Comparison of ENCODE assay signal across 9 mouse cellular contexts in the genomic region with DNA sequence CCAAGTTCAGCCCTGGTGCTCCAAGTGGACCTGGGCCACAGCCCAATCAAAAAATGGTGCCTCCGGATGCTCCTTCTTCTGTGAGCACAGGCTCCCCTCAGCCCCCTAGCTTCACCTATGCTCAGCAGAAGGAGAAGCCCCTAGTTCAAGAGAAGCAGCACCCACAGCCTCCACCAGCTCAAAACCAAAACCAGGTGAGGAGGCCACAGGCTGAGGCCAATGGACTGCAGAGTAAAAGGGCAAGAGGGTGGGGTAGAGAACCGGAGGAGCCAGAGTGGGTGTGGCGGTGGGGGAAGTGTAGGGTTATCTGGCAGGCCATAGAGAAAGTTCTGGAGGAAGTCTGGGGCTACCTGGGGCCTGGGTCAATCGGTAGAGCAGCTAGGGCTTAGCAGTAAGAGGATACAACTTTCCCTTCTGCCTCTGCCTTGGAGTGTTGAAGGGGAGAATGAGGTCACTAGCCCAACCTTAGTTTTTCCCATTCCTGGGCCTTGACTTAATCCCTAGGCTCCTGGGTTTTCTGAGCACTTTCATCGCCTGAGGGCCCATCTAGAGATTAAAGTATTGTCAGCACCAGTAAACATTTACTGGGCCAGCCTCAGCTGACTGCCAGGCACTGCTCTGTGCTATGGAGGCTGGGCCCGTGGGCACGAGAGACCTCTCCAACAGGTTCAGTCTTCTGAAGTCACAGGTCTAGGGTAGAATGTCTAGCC. TPM values are rescaled to one million over a fixed set of nuclear protein-coding genes. Genes with fewer than 3 reads are reported as not detected.
DNase-seq lines count a peak whose midpoint lies in the region; ATAC-seq and TF ChIP-seq lines count a peak whose summit lies in the region.
"Had no signal": no experiment of that assay in that cellular context is flagged by ENCODE, and none has a peak within 500 bp of the region (broad histone marks: within the 10 kb centered on the region; RNA-seq: fewer than 3 reads in every experiment).

No protein-coding gene starts in this region.

- H3K27me3 ChIP-seq in forebrain, embryonic 10.5 days (ENCODE audit: poor library complexity, severe bottlenecking), result no peaks in the 10 kb centered on the region
- H3K27me3 ChIP-seq in forebrain, embryonic 15.5 days, result no peaks in the 10 kb centered on the region
- no peaks in the 10 kb centered on the region for H3K27me3 ChIP-seq in hindbrain, embryonic 16.5 days (replicated peaks; ENCODE audit: control insufficient read depth, insufficient read depth, low read length)
- H3K27me3 ChIP-seq in lung, postnatal 0 days (replicated peaks; ENCODE audit: insufficient read depth, low read length), result no peaks in the 10 kb centered on the region
- H3K27me3 ChIP-seq: midbrain, embryonic 12.5 days had no signal

- 90% methylated on average over 7 of the region's 7 CpGs for WGBS in forebrain, embryonic 10.5 days
- 91% methylated on average over 7 of the region's 7 CpGs for WGBS in forebrain, embryonic 15.5 days
- 89% methylated on average over 7 of the region's 7 CpGs for WGBS in hindbrain, embryonic 16.5 days
- 53% methylated on average over 7 of the region's 7 CpGs for WGBS in lung, postnatal 0 days

- H3K9me3 ChIP-seq in forebrain, embryonic 10.5 days, result no peaks in the 10 kb centered on the region
- no peaks in the 10 kb centered on the region for H3K9me3 ChIP-seq in forebrain, embryonic 15.5 days
- H3K9me3 ChIP-seq in hindbrain, embryonic 16.5 days (ENCODE audit: control insufficient read depth, low read length), result no peaks in the 10 kb centered on the region
- no peaks in the 10 kb centered on the region for H3K9me3 ChIP-seq in lung, postnatal 0 days (ENCODE audit: low read length)
- H3K9me3 ChIP-seq: midbrain, embryonic 12.5 days had no signal

- H3K9ac ChIP-seq in forebrain, embryonic 15.5 days (replicated peaks), result no peak overlapping the region
- peak overlapping the region; percentile 31; the same call in 1 of the 2 replicates for H3K9ac ChIP-seq in hindbrain, embryonic 16.5 days (ENCODE audit: low read depth, low read length)
- 0 out of 2 replicates have a peak overlapping the region, but pooled peaks have one; percentile 16 for H3K9ac ChIP-seq in lung, postnatal 0 days (replicated peaks; ENCODE audit: low read depth)

- peak overlapping the region; percentile 97; the same call in 1 of the 2 replicates for H3K27ac ChIP-seq in forebrain, embryonic 10.5 days
- H3K27ac ChIP-seq in forebrain, embryonic 15.5 days (replicated peaks), result no peak overlapping the region
- no peak overlapping the region for H3K27ac ChIP-seq in hindbrain, embryonic 16.5 days (ENCODE audit: low read depth, low read length)
- peak overlapping the region; percentile 98; the same call in 1 of the 2 replicates for H3K27ac ChIP-seq in lung, postnatal 0 days (ENCODE audit: low read length)
- H3K27ac ChIP-seq: midbrain, embryonic 12.5 days had no signal

- no peak overlapping the region; the same call in 1 of the 2 replicates for H3K4me2 ChIP-seq in forebrain, embryonic 15.5 days (replicated peaks)
- peak overlapping the region; percentile 88 for H3K4me2 ChIP-seq in hindbrain, embryonic 16.5 days (ENCODE audit: low read length)
- H3K4me2 ChIP-seq in lung, postnatal 0 days (replicated peaks; ENCODE audit: low read depth, low read length), result peak overlapping the region; percentile 84

- no peak for DNase-seq in forebrain, embryonic 10.5 days (ENCODE audit: extremely low spot score, low spot score)
- peak; percentile 57 for DNase-seq in NIH3T3 (ENCODE audit: low read depth)
- DNase-seq in lung, postnatal 0 days (ENCODE audit: low spot score), result no peak
- no peak for DNase-seq in T-cell, adult 2 months (ENCODE audit: low spot score)
- DNase-seq in layer of hippocampus, postnatal 36 days, result no peak
- no peak for DNase-seq in urinary bladder, postnatal 36 days (ENCODE audit: low spot score in 2 of 2)

- peaks cover 45% of the 10 kb centered on the region for H3K4me1 ChIP-seq in forebrain, embryonic 10.5 days
- H3K4me1 ChIP-seq in forebrain, embryonic 15.5 days, result peaks cover 30% of the 10 kb centered on the region
- peaks cover 22% of the 10 kb centered on the region for H3K4me1 ChIP-seq in hindbrain, embryonic 16.5 days (ENCODE audit: control insufficient read depth, insufficient read depth, low read depth, low read length)
- peaks cover 31% of the 10 kb centered on the region for H3K4me1 ChIP-seq in lung, postnatal 0 days (ENCODE audit: insufficient read depth, low read depth, low read length)

- peaks cover 56% of the 10 kb centered on the region for H3K36me3 ChIP-seq in forebrain, embryonic 10.5 days (replicated peaks)
- H3K36me3 ChIP-seq in forebrain, embryonic 15.5 days, result peaks cover 10% of the 10 kb centered on the region
- peaks cover 11% of the 10 kb centered on the region for H3K36me3 ChIP-seq in hindbrain, embryonic 16.5 days (ENCODE audit: control insufficient read depth, insufficient read depth, low read length)
- H3K36me3 ChIP-seq in lung, postnatal 0 days (ENCODE audit: insufficient read depth, low read length), result peaks cover 19% of the 10 kb centered on the region; the same call in 1 of the 2 replicates

- TF ChIP-seq EP300 in lung, postnatal 0 days (IDR thresholded peaks at IDR 0.05), result no peak

- TF ChIP-seq CTCF in lung, postnatal 0 days (IDR thresholded peaks at IDR 0.05), result no peak

- no peak for ATAC-seq in forebrain, embryonic 15.5 days (replicated peaks)
- ATAC-seq in hindbrain, embryonic 16.5 days, result no peak
- no peak for ATAC-seq in lung, postnatal 0 days

- H3K4me3 ChIP-seq in forebrain, embryonic 10.5 days, result peak overlapping the region; percentile 88; the same call in 1 of the 2 replicates
- H3K4me3 ChIP-seq in forebrain, embryonic 15.5 days, result no peak overlapping the region
- H3K4me3 ChIP-seq in hindbrain, embryonic 16.5 days (ENCODE audit: low read length), result peak overlapping the region; percentile 5; the same call in 1 of the 2 replicates
- peak overlapping the region; percentile 99 for H3K4me3 ChIP-seq in lung, postnatal 0 days (ENCODE audit: low read depth, low read length)

RNA-seq across cellular contexts. Expression of gene Zyx, which starts 2.5 kb away (rescaled TPM):
- polyA plus RNA-seq in forebrain, embryonic 10.5 days (2016; fragmentation: Nextera tagmentation; extraction: Ambion mirVana), result 79.3 and 80.8 TPM in 2 replicates
- 33.1 and 37.6 TPM in 2 replicates for polyA plus RNA-seq in forebrain, embryonic 15.5 days (2015; fragmentation: Nextera tagmentation; extraction: Ambion mirVana)
- 52.4 and 69.7 TPM in 2 replicates for polyA plus RNA-seq in hindbrain, embryonic 16.5 days (2015; fragmentation: Nextera tagmentation; extraction: Ambion mirVana)
- 166 and 183 TPM in 2 replicates for polyA plus RNA-seq in lung, postnatal 0 days (2015; fragmentation: Nextera tagmentation; extraction: Ambion mirVana)
- total RNA-seq in layer of hippocampus, postnatal 36 days (2021), result 10 to 100 TPM; 42.8 to 45.0 TPM

RNA-seq across cellular contexts. Expression of gene Epha1, which starts 21.1 kb away (rescaled TPM):
- polyA plus RNA-seq in forebrain, embryonic 10.5 days (2016; fragmentation: Nextera tagmentation; extraction: Ambion mirVana), result 1.8 and 2.0 TPM in 2 replicates
- 0.14 and 0.20 TPM in 2 replicates for polyA plus RNA-seq in forebrain, embryonic 15.5 days (2015; fragmentation: Nextera tagmentation; extraction: Ambion mirVana)
- polyA plus RNA-seq in hindbrain, embryonic 16.5 days (2015; fragmentation: Nextera tagmentation; extraction: Ambion mirVana), result 0.25 and 0.49 TPM in 2 replicates
- 21.8 TPM in 2 replicates for polyA plus RNA-seq in lung, postnatal 0 days (2015; fragmentation: Nextera tagmentation; extraction: Ambion mirVana)
- total RNA-seq in layer of hippocampus, postnatal 36 days (2021), result under 1 TPM in 1 of 2 experiments, not detected in 1; 0.15 TPM

RNA-seq across cellular contexts. Expression of gene Fam131b, which starts 27.5 kb away (rescaled TPM):
- polyA plus RNA-seq in forebrain, embryonic 10.5 days (2016; fragmentation: Nextera tagmentation; extraction: Ambion mirVana), result 1.5 and 1.6 TPM in 2 replicates
- polyA plus RNA-seq in forebrain, embryonic 15.5 days (2015; fragmentation: Nextera tagmentation; extraction: Ambion mirVana), result 5.4 and 6.2 TPM in 2 replicates
- 7.2 and 7.3 TPM in 2 replicates for polyA plus RNA-seq in hindbrain, embryonic 16.5 days (2015; fragmentation: Nextera tagmentation; extraction: Ambion mirVana)
- not detected in 2 replicates for polyA plus RNA-seq in lung, postnatal 0 days (2015; fragmentation: Nextera tagmentation; extraction: Ambion mirVana)
- total RNA-seq in layer of hippocampus, postnatal 36 days (2021), result 10 to 100 TPM; 76.2 to 77.0 TPM

RNA-seq across cellular contexts. Expression of gene Tas2r143, which starts 48.1 kb away (rescaled TPM):
- not detected in 2 replicates for polyA plus RNA-seq in forebrain, embryonic 10.5 days (2016; fragmentation: Nextera tagmentation; extraction: Ambion mirVana)
- polyA plus RNA-seq in forebrain, embryonic 15.5 days (2015; fragmentation: Nextera tagmentation; extraction: Ambion mirVana), result not detected in 2 replicates
- polyA plus RNA-seq in hindbrain, embryonic 16.5 days (2015; fragmentation: Nextera tagmentation; extraction: Ambion mirVana), result not detected in 2 replicates
- polyA plus RNA-seq in lung, postnatal 0 days (2015; fragmentation: Nextera tagmentation; extraction: Ambion mirVana), result 0.15 TPM in 1 of 2 replicates, not detected in the other
- under 1 TPM in 1 of 2 experiments, not detected in 1; 0.40 TPM for total RNA-seq in layer of hippocampus, postnatal 36 days (2021)
- polyA plus RNA-seq: midbrain, embryonic 12.5 days had no signal

RNA-seq across cellular contexts. Expression of gene Tas2r135, which starts 53.3 kb away (rescaled TPM):
- not detected in 2 replicates for polyA plus RNA-seq in forebrain, embryonic 10.5 days (2016; fragmentation: Nextera tagmentation; extraction: Ambion mirVana)
- not detected in 2 replicates for polyA plus RNA-seq in forebrain, embryonic 15.5 days (2015; fragmentation: Nextera tagmentation; extraction: Ambion mirVana)
- not detected in 2 replicates for polyA plus RNA-seq in hindbrain, embryonic 16.5 days (2015; fragmentation: Nextera tagmentation; extraction: Ambion mirVana)
- 0.18 TPM in 1 of 2 replicates, not detected in the other for polyA plus RNA-seq in lung, postnatal 0 days (2015; fragmentation: Nextera tagmentation; extraction: Ambion mirVana)
- not detected for total RNA-seq in layer of hippocampus, postnatal 36 days (2021)
- polyA plus RNA-seq: midbrain, embryonic 12.5 days had no signal

Comparison
In these comparisons a context has a peak if more than half of its experiments do, and no peak if none do; other contexts are left out.
1. H3K27ac ChIP-seq: peak in forebrain, embryonic 10.5 days (single experiment) and lung, postnatal 0 days (single experiment); none in forebrain, embryonic 15.5 days (single experiment) and hindbrain, embryonic 16.5 days (single experiment).